Mouse (Mus musculus): Measurements from ENCODE around the gene Thra. TPM values are rescaled to one million over a fixed set of nuclear protein-coding genes. Genes with fewer than 3 reads are reported as not detected.
A peak's percentile ranks its signal among the peaks of the same experiment; 100 is the strongest.

The Thra gene
- polyA plus RNA-seq, 1 experiment from 2014 or later = 46.8 TPM

DNA sequence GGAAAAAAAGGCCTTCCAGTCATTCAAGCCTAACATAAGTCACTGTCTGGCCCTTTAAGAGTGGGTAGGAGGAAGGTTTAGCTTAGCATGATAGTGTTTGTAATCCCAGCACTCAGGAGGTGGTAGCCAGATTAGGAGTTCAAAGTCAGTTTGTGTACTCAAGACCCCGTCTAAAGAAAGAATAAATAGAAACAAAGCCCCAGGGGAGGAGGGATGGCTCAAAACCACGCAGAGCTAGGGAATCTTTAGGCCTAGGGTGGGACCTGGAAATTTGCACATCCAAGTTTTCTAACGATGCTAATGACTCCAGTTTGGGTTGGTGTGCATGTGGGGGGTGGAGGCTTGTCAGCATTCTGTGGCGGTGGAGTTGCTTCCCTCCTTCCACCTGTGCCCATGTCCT, 51.6 kb downstream of the Thra start:
- Histone ChIP-seq H3K27ac (ENCODE audit: low read depth) (no peak overlapping the region), H3K36me3 (ENCODE audit: insufficient read depth) (no peaks in the 10 kb centered on the region), H3K27me3 (ENCODE audit: insufficient read depth, low read length) (no peaks in the 10 kb centered on the region), H3K4me2 (no peak overlapping the region), H3K4me3 (ENCODE audit: low read depth, low read length) (no peak overlapping the region), H3K9me3 (ENCODE audit: low read depth, low read length) (no peaks in the 10 kb centered on the region), H3K4me1 (ENCODE audit: insufficient read depth) (peaks cover 15% of the 10 kb centered on the region), H3K9ac (no peak overlapping the region)
- WGBS = 11% methylated on average over 4 of the region's 4 CpGs
- DNase-seq = no peak
- TF ChIP-seq CTCF (IDR thresholded peaks at IDR 0.05; ENCODE audit: low read depth) = no peak
- ATAC-seq (ENCODE audit: insufficient read depth) = no peak

DNA sequence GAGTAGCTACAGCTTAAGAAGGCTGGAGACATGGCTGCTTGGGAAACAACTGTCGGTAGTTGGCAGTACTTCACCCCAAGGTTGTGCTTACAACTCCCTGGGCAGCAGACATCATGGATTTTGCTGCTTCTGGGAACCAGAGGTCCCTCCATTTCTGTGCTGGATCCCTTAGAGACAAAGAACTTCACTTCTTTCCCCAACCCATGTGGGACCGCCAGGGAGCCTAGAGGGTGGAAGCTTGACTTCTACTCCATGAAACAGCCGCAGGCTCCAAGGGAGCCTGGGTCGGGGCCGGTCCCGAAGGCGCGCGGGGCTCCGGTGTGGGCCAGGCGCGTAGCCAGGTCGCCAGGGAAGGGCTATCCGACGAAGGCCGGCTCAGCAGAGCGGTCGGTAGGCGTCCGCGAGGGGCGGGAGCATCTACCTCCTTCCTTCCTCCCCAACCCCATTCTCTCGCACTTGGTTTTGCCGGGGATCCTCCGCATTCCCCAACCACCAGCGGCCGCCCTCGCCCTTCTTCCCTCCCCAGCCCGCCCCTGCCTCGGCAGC, 54.1 kb downstream of the Thra start:
- H3K9ac ChIP-seq = peak overlapping the region; percentile 99
- peaks cover 23% of the 10 kb centered on the region for H3K36me3 ChIP-seq (ENCODE audit: insufficient read depth)
- DNase-seq (peak; percentile 79), ATAC-seq (ENCODE audit: insufficient read depth) (peak; percentile 68)
- peak overlapping the region; percentile 100 for H3K4me3 ChIP-seq (ENCODE audit: low read depth, low read length)
- no peaks in the 10 kb centered on the region for H3K9me3 ChIP-seq (ENCODE audit: low read depth, low read length)
- no peaks in the 10 kb centered on the region for H3K27me3 ChIP-seq (ENCODE audit: insufficient read depth, low read length)
- peak overlapping the region; percentile 100 for H3K27ac ChIP-seq (ENCODE audit: low read depth)
- peak; percentile 45 for TF ChIP-seq CTCF (IDR thresholded peaks at IDR 0.05; ENCODE audit: low read depth)
- H3K4me1 ChIP-seq (ENCODE audit: insufficient read depth) = peaks cover 21% of the 10 kb centered on the region
- H3K4me2 ChIP-seq = peak overlapping the region; percentile 85
- WGBS = under 1% methylated on average over 30 of the region's 30 CpGs

DNA sequence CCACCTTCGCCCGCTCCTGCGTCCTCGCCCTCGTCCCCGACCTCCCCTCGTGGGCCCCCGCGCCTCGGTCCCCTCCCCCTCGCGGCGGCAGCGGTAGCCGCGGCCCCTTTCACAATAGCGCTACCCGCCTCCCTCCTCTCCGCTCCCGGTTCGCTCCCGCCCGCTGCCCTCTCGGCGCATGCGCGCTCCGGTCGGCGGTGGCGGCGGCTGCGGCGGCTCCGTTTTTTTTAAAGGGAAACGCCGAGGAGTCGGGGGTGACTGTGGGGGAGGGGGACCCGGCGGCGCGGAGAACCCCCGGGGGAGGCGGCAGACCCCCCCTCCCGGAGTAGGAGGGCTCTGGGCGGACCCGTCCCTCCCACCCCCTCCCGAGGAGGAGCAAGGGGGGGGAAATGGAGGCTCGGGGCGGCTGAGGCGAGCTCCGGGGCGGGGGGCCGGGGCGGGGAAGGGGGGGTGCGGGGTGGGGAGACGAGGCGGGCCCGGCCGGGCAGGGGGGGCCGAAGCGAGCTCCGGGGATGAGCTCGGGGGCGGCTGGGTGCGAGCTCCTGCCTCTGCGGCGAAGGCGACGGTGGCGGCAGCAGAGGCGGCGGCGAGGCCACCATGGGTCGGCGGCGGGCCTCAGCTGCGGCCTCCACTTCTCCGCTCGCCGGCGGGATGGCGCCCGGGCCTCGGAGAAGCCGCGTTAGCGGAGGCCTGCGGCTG, 54.7 kb downstream of the Thra start, which contains the start of gene Msl1:
TSS of gene Msl1 (plus strand) at position 502 of the 699 bp plus-strand sequence.
- H3K36me3 ChIP-seq (ENCODE audit: insufficient read depth) = peaks cover 29% of the 10 kb centered on the region
- DNase-seq (peak; percentile 92), ATAC-seq (ENCODE audit: insufficient read depth) (peak; percentile 71)
- peak within 1 kb of the TSS; percentile 100 for H3K4me3 ChIP-seq (ENCODE audit: low read depth, low read length)
- 0% methylated on average over 50 of the region's 89 CpGs for whole genome bisulfite sequencing
- no peaks in the 10 kb centered on the region for H3K27me3 ChIP-seq (ENCODE audit: insufficient read depth, low read length)
- peak within 1 kb of the TSS; percentile 100 for H3K27ac ChIP-seq (ENCODE audit: low read depth)
- H3K4me2 ChIP-seq = peak within 1 kb of the TSS; percentile 85
- peak within 1 kb of the TSS; percentile 99 for H3K9ac ChIP-seq
- TF ChIP-seq CTCF (IDR thresholded peaks at IDR 0.05; ENCODE audit: low read depth) = no peak
- no peaks in the 10 kb centered on the region for H3K9me3 ChIP-seq (ENCODE audit: low read depth, low read length)
- peaks cover 17% of the 10 kb centered on the region for H3K4me1 ChIP-seq (ENCODE audit: insufficient read depth)

DNA sequence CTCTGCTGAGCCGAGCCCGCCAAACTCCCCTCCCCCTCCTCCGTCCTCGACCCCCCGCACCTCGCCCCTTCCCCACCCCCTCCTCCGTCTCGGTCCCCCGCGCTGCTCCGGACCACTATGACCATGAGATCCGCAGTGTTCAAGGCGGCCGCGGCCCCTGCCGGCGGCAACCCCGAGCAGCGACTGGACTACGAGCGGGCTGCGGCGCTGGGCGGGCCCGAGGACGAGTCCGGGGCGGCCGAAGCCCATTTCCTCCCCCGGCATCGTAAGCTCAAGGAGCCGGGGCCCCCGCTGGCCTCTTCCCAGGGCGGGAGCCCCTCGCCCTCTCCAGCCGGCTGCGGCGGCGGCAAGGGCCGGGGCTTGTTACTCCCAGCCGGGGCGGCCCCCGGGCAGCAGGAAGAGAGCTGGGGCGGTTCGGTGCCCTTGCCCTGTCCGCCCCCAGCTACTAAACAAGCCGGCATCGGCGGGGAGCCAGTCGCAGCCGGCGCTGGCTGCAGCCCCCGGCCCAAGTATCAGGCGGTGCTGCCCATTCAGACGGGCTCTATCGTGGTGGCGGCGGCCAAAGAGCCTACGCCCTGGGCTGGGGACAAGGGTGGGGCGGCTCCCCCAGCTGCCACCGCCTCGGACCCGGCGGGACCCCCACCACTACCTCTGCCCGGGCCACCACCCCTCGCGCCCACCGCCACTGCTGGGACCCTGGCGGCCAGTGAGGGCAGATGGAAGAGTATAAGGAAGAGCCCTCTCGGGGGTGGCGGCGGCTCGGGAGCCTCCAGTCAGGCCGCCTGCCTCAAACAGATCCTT, 55.5 kb downstream of the Thra start:
- H3K27me3 ChIP-seq (ENCODE audit: insufficient read depth, low read length) = no peaks in the 10 kb centered on the region
- peak overlapping the region; percentile 99 for H3K9ac ChIP-seq
- peak; percentile 20; the same call in 1 of the 2 replicates for TF ChIP-seq CTCF (IDR thresholded peaks at IDR 0.05; ENCODE audit: low read depth)
- H3K4me1 ChIP-seq (ENCODE audit: insufficient read depth) = peaks cover 17% of the 10 kb centered on the region
- peaks cover 37% of the 10 kb centered on the region for H3K36me3 ChIP-seq (ENCODE audit: insufficient read depth)
- peak overlapping the region; percentile 100 for H3K27ac ChIP-seq (ENCODE audit: low read depth)
- ATAC-seq (ENCODE audit: insufficient read depth) (peak; percentile 38), DNase-seq (peak; percentile 65)
- H3K9me3 ChIP-seq (ENCODE audit: low read depth, low read length) = no peaks in the 10 kb centered on the region
- under 1% methylated on average over 62 of the region's 74 CpGs for WGBS
- peak overlapping the region; percentile 100 for H3K4me3 ChIP-seq (ENCODE audit: low read depth, low read length)
- peak overlapping the region; percentile 85 for H3K4me2 ChIP-seq

DNA sequence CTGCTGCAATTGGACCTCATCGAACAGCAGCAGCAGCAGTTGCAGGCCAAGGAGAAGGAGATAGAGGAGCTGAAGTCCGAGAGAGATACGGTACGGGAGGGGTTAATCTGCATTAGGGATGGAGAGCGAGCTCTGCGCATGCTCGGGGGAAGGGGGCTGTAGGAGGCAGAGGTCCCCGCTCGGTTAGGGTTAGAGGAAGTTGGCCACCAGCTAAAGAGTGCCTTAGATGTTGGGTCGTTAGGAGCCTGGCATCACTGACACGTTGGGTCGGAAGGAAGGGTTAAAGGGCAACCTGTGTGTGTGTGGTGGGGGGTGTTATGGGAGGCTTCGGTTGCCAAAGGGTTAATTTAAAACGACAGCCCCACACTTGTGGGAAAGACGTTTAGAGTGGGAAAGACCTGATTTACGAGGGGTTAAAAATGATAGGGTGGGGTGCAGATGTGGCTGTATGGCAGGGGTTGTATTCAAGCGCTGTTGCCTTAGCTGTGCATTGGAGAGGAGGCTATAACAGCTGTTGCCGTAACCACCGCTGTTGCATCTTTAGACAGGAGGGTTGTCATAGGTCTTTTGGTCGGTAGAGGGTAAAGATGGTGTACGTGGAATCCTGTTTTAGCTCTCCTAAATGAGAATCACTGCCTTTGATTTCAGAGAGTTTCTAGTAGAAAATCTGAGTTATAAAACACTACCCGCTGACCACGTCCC, 56.2 kb downstream of the Thra start:
- Histone ChIP-seq H3K36me3 (ENCODE audit: insufficient read depth) (peaks cover 44% of the 10 kb centered on the region), H3K9me3 (ENCODE audit: low read depth, low read length) (no peaks in the 10 kb centered on the region), H3K27ac (ENCODE audit: low read depth) (peak overlapping the region; percentile 100), H3K9ac (peak overlapping the region; percentile 99), H3K4me3 (ENCODE audit: low read depth, low read length) (peak overlapping the region; percentile 100), H3K4me2 (peak overlapping the region; percentile 85), H3K4me1 (ENCODE audit: insufficient read depth) (peaks cover 17% of the 10 kb centered on the region), H3K27me3 (ENCODE audit: insufficient read depth, low read length) (no peaks in the 10 kb centered on the region)
- ATAC-seq (ENCODE audit: insufficient read depth) (peak; percentile 35), DNase-seq (peak; percentile 84)
- TF ChIP-seq CTCF (IDR thresholded peaks at IDR 0.05; ENCODE audit: low read depth) = peak; percentile 1; the same call in 1 of the 2 replicates
- 2% methylated on average over 23 of the region's 23 CpGs for WGBS

DNA sequence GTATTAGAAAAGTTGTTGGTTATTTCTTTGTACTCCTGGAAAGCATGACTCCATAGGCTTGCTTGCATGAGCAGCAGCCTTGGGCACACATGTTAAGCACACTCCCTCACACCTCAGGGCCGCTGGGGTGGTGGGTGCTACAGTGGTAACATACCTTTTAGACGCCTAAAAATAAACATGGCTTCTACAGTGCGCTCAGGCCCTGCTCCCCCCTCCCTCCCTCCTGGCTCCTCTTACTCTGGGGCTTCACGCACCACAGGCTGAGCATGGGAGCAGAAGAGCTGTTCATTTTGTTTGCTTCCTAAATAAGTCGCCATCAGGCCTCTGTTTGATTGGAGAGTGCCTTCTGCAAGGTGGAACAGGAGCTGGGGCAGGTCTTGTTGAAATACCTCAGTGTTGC, 56.9 kb downstream of the Thra start:
- 2% methylated on average over 5 of the region's 5 CpGs for WGBS

More for the DNA sequence above, 56.9 kb downstream of the Thra start:
- peak overlapping the region; percentile 99 for H3K9ac ChIP-seq
- H3K4me2 ChIP-seq = peak overlapping the region; percentile 85
- H3K4me1 ChIP-seq (ENCODE audit: insufficient read depth) = peaks cover 17% of the 10 kb centered on the region
- H3K27ac ChIP-seq (ENCODE audit: low read depth) = peak overlapping the region; percentile 58; the same call in 1 of the 2 replicates
- ATAC-seq (ENCODE audit: insufficient read depth) = no peak
- H3K36me3 ChIP-seq (ENCODE audit: insufficient read depth) = peaks cover 51% of the 10 kb centered on the region
- H3K27me3 ChIP-seq (ENCODE audit: insufficient read depth, low read length) = no peaks in the 10 kb centered on the region
- DNase-seq = no peak
- H3K9me3 ChIP-seq (ENCODE audit: low read depth, low read length) = no peaks in the 10 kb centered on the region
- peak overlapping the region; percentile 100 for H3K4me3 ChIP-seq (ENCODE audit: low read depth, low read length)
- TF ChIP-seq CTCF (IDR thresholded peaks at IDR 0.05; ENCODE audit: low read depth) = no peak

All from lung, embryonic 14.5 days (tissue).